Comparison of ENCODE assay signal across 32 mouse cellular contexts in the genomic region with DNA sequence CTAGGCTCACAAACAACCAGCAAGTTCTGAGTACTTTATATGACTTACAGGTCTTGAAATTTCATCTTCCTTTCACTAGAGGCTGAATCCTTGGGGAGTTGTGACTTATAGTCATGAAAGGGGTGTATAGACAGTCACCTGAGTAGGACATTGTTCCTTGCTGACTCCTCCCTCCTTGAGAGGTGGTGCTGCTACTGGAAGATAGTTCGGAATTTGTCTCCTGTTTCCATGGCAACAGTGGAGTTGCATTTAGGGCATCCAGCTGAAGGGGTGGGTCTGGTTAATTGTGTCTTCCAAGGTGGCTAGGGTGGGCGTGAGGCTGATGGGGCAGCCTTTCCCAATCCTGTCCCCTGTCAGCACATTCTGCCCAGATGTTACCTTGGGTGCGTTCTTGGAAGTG.
A peak's percentile ranks its signal among the peaks of the same experiment; 100 is the strongest.
DNase-seq lines count a peak whose midpoint lies in the region; ATAC-seq and TF ChIP-seq lines count a peak whose summit lies in the region.
"Had no signal": no experiment of that assay in that cellular context is flagged by ENCODE, and none has a peak within 500 bp of the region (broad histone marks: within the 10 kb centered on the region; RNA-seq: fewer than 3 reads in every experiment).

No protein-coding gene starts in this region.

- no peak overlapping the region for H3K4me3 ChIP-seq in forebrain, postnatal 0 days (ENCODE audit: low read depth, low read length)
- no peak overlapping the region for H3K4me3 ChIP-seq in forebrain, embryonic 13.5 days
- no peak overlapping the region for H3K4me3 ChIP-seq in midbrain, embryonic 14.5 days (replicated peaks; ENCODE audit: low read depth, low read length)
- H3K4me3 ChIP-seq in midbrain, embryonic 13.5 days (replicated peaks) = no peak overlapping the region
- H3K4me3 ChIP-seq in midbrain, postnatal 0 days (ENCODE audit: low read depth, low read length) = no peak overlapping the region
- H3K4me3 ChIP-seq: embryonic facial prominence, embryonic 15.5 days; gastrocnemius, adult 2 months; heart, embryonic 13.5 days; limb, embryonic 10.5 days; limb, embryonic 15.5 days; liver, embryonic 13.5 days; megakaryocyte, embryonic 14.5 days; neural tube, embryonic 15.5 days had no signal

- H3K27ac ChIP-seq in forebrain, postnatal 0 days (ENCODE audit: low read depth, low read length) = no peak overlapping the region
- H3K27ac ChIP-seq in forebrain, embryonic 13.5 days = no peak overlapping the region
- H3K27ac ChIP-seq in midbrain, embryonic 14.5 days (replicated peaks; ENCODE audit: low read depth, low read length) = no peak overlapping the region
- no peak overlapping the region for H3K27ac ChIP-seq in midbrain, embryonic 13.5 days
- H3K27ac ChIP-seq in midbrain, postnatal 0 days (ENCODE audit: low read depth, low read length) = no peak overlapping the region
- H3K27ac ChIP-seq: embryonic facial prominence, embryonic 15.5 days; gastrocnemius, adult 2 months; heart, embryonic 13.5 days; limb, embryonic 10.5 days; limb, embryonic 15.5 days; liver, embryonic 13.5 days; neural tube, embryonic 15.5 days had no signal

- H3K9ac ChIP-seq in forebrain, postnatal 0 days = no peak overlapping the region
- no peak overlapping the region for H3K9ac ChIP-seq in forebrain, embryonic 13.5 days
- no peak overlapping the region for H3K9ac ChIP-seq in midbrain, embryonic 14.5 days (replicated peaks; ENCODE audit: low read length)
- no peak overlapping the region for H3K9ac ChIP-seq in midbrain, embryonic 13.5 days (replicated peaks)
- no peak overlapping the region for H3K9ac ChIP-seq in midbrain, postnatal 0 days (replicated peaks; ENCODE audit: low read length, poor library complexity, severe bottlenecking)
- H3K9ac ChIP-seq: embryonic facial prominence, embryonic 15.5 days; heart, embryonic 13.5 days; limb, embryonic 15.5 days; liver, embryonic 13.5 days; neural tube, embryonic 15.5 days had no signal

- no peaks in the 10 kb centered on the region for H3K36me3 ChIP-seq in forebrain, postnatal 0 days (ENCODE audit: insufficient read depth)
- H3K36me3 ChIP-seq in forebrain, embryonic 13.5 days (ENCODE audit: poor library complexity, severe bottlenecking) = no peaks in the 10 kb centered on the region
- no peaks in the 10 kb centered on the region for H3K36me3 ChIP-seq in midbrain, embryonic 14.5 days (ENCODE audit: control insufficient read depth, insufficient read depth, low read length)
- no peaks in the 10 kb centered on the region for H3K36me3 ChIP-seq in midbrain, embryonic 13.5 days
- no peaks in the 10 kb centered on the region for H3K36me3 ChIP-seq in midbrain, postnatal 0 days (ENCODE audit: insufficient read depth, low read length)
- H3K36me3 ChIP-seq: embryonic facial prominence, embryonic 15.5 days; heart, embryonic 13.5 days; limb, embryonic 10.5 days; limb, embryonic 15.5 days; liver, embryonic 13.5 days; neural tube, embryonic 15.5 days had no signal

- no peak for DNase-seq in forebrain, postnatal 0 days
- DNase-seq in midbrain, embryonic 14.5 days = peak; percentile 47
- DNase-seq in R1 (ENCODE audit: low read depth, low spot score) = peak; percentile 57
- DNase-seq in midbrain, postnatal 0 days (ENCODE audit: low spot score) = peak; percentile 60
- DNase-seq in right cerebral cortex, postnatal 10 days (ENCODE audit: low spot score in 2 of 2) = no peak
- DNase-seq: adrenal gland, postnatal 10 days; cerebellum, adult 11 months; cerebellum, adult 9-10 months; cerebellum, postnatal 36 days; embryo, embryonic 11 days; gastrocnemius, adult 2 months; gastrocnemius, postnatal 36 days; heart, postnatal 10 days; kidney, adult 11 months; kidney, postnatal 14 days; layer of hippocampus, adult 9-11 months; liver, embryonic 13.5 days; lung, adult 18-20 months; lung, postnatal 4 days; right cerebral cortex, postnatal 4 days had no signal

- no peaks in the 10 kb centered on the region for H3K27me3 ChIP-seq in forebrain, postnatal 0 days (ENCODE audit: insufficient read depth, low read length)
- no peaks in the 10 kb centered on the region for H3K27me3 ChIP-seq in forebrain, embryonic 13.5 days
- no peaks in the 10 kb centered on the region for H3K27me3 ChIP-seq in midbrain, embryonic 14.5 days (ENCODE audit: control insufficient read depth, insufficient read depth, low read length)
- no peaks in the 10 kb centered on the region for H3K27me3 ChIP-seq in midbrain, embryonic 13.5 days
- no peaks in the 10 kb centered on the region for H3K27me3 ChIP-seq in midbrain, postnatal 0 days (ENCODE audit: insufficient read depth, low read length)
- H3K27me3 ChIP-seq: embryonic facial prominence, embryonic 15.5 days; heart, embryonic 13.5 days; limb, embryonic 15.5 days; liver, embryonic 13.5 days; megakaryocyte, embryonic 14.5 days; neural tube, embryonic 15.5 days had no signal

- H3K9me3 ChIP-seq in forebrain, postnatal 0 days (ENCODE audit: low read length) = no peaks in the 10 kb centered on the region
- H3K9me3 ChIP-seq in forebrain, embryonic 13.5 days (replicated peaks) = no peaks in the 10 kb centered on the region
- no peaks in the 10 kb centered on the region for H3K9me3 ChIP-seq in midbrain, embryonic 14.5 days (ENCODE audit: control insufficient read depth, low read length)
- H3K9me3 ChIP-seq in midbrain, embryonic 13.5 days = no peaks in the 10 kb centered on the region
- no peaks in the 10 kb centered on the region for H3K9me3 ChIP-seq in midbrain, postnatal 0 days (ENCODE audit: low read length)
- H3K9me3 ChIP-seq: embryonic facial prominence, embryonic 15.5 days; heart, embryonic 13.5 days; limb, embryonic 10.5 days; limb, embryonic 15.5 days; liver, embryonic 13.5 days; neural tube, embryonic 15.5 days had no signal

- peak; percentile 55 for ATAC-seq in forebrain, postnatal 0 days
- ATAC-seq in forebrain, embryonic 13.5 days = no peak
- no peak for ATAC-seq in midbrain, embryonic 14.5 days (ENCODE audit: low FRiP score, low TSS enrichment)
- ATAC-seq in midbrain, embryonic 13.5 days = no peak
- ATAC-seq in midbrain, postnatal 0 days (ENCODE audit: low FRiP score) = peak; percentile 64
- ATAC-seq: CD4-positive, CD25-positive, alpha-beta regulatory T cell, adult 4 months; forebrain, embryonic 14.5 days; inflammation-experienced regulatory T-cells, adult 6 months; lung, postnatal 0 days had no signal

- no peaks in the 10 kb centered on the region for H3K4me1 ChIP-seq in forebrain, postnatal 0 days (ENCODE audit: insufficient read depth)
- H3K4me1 ChIP-seq in forebrain, embryonic 13.5 days = no peaks in the 10 kb centered on the region; the same call in 1 of the 2 replicates
- H3K4me1 ChIP-seq in midbrain, embryonic 14.5 days (ENCODE audit: control insufficient read depth, insufficient read depth, low read length) = 0 out of 2 replicates have a peak, but pooled peaks cover 3% of the 10 kb centered on the region
- H3K4me1 ChIP-seq in midbrain, embryonic 13.5 days (replicated peaks) = peaks cover 10% of the 10 kb centered on the region
- no peaks in the 10 kb centered on the region; the same call in 1 of the 2 replicates for H3K4me1 ChIP-seq in midbrain, postnatal 0 days (ENCODE audit: insufficient read depth, low read length)
- H3K4me1 ChIP-seq: embryonic facial prominence, embryonic 15.5 days; heart, embryonic 13.5 days; limb, embryonic 10.5 days; limb, embryonic 15.5 days; liver, embryonic 13.5 days; megakaryocyte, embryonic 14.5 days; neural tube, embryonic 15.5 days had no signal

- 52% methylated on average over 3 of the region's 3 CpGs for WGBS in forebrain, postnatal 0 days
- 56% methylated on average over 3 of the region's 3 CpGs for WGBS in forebrain, embryonic 13.5 days
- 53% methylated on average over 3 of the region's 3 CpGs for WGBS in midbrain, embryonic 14.5 days
- 50% methylated on average over 3 of the region's 3 CpGs for WGBS in midbrain, embryonic 13.5 days
- 42% methylated on average over 3 of the region's 3 CpGs for WGBS in midbrain, postnatal 0 days

- TF ChIP-seq CTCF in forebrain, postnatal 0 days (IDR thresholded peaks at IDR 0.05; ENCODE audit: low read depth) = no peak
- no peak for TF ChIP-seq CTCF in midbrain, postnatal 0 days (IDR thresholded peaks at IDR 0.05)

- no peak overlapping the region for H3K4me2 ChIP-seq in forebrain, postnatal 0 days (ENCODE audit: low read depth)
- H3K4me2 ChIP-seq in forebrain, embryonic 13.5 days = no peak overlapping the region
- H3K4me2 ChIP-seq in midbrain, embryonic 14.5 days (ENCODE audit: low read length) = no peak overlapping the region
- no peak overlapping the region for H3K4me2 ChIP-seq in midbrain, embryonic 13.5 days (replicated peaks)
- no peak overlapping the region for H3K4me2 ChIP-seq in midbrain, postnatal 0 days (ENCODE audit: low read depth, low read length, poor library complexity, severe bottlenecking)
- H3K4me2 ChIP-seq: embryonic facial prominence, embryonic 15.5 days; heart, embryonic 13.5 days; limb, embryonic 15.5 days; liver, embryonic 13.5 days; neural tube, embryonic 15.5 days had no signal

Comparison
In these comparisons a context has a peak if more than half of its experiments do, and no peak if none do; other contexts are left out.
1. ATAC-seq: peak in forebrain, postnatal 0 days (single experiment) and midbrain, postnatal 0 days (single experiment); none in forebrain, embryonic 13.5 days (single experiment), midbrain, embryonic 14.5 days (single experiment) and midbrain, embryonic 13.5 days (single experiment).
2. DNase-seq: peak in midbrain, embryonic 14.5 days (single experiment), R1 (single experiment) and midbrain, postnatal 0 days (single experiment); none in forebrain, postnatal 0 days (single experiment) and right cerebral cortex, postnatal 10 days (0 of 2).